Mouse (Mus musculus) bone marrow, adult 2 months (tissue): ENCODE results near the gene Fam83g. TPM values are rescaled to one million over a fixed set of nuclear protein-coding genes. Genes with fewer than 3 reads are reported as not detected.

ENCODE experiments used
- H3K27ac ChIP-seq: fragments of 200-500 bp; 2 replicates; pipeline ENCODE4 v1.5.1; 2012; ENCODE audit warnings: low read depth, mild to moderate bottlenecking, control low read depth, inconsistent platforms, low read length; ENCODE audit not compliant: control insufficient read depth, poor library complexity, insufficient read depth
- H3K4me1 ChIP-seq: fragments of 200-500 bp; 2 replicates; pipeline ENCODE4 v1.6.1; 2011; ENCODE audit warnings: low read length; ENCODE audit not compliant: control insufficient read depth, insufficient read depth
- H3K4me3 ChIP-seq: fragments of 200-500 bp; replicated peaks from 2 replicates; pipeline ENCODE3; 2011; ENCODE audit warnings: mild to moderate bottlenecking, low read depth, low read length, control low read depth; ENCODE audit not compliant: control insufficient read depth
- CTCF ChIP-seq: fragments of 200-500 bp; IDR thresholded peaks from 2 replicates; pipeline ENCODE4 v1.5.1; 2011; ENCODE audit warnings: low read length, control low read depth; ENCODE audit not compliant: control insufficient read depth, insufficient read depth
- POLR2A ChIP-seq: fragments of 200-500 bp; IDR thresholded peaks from 2 replicates; pipeline ENCODE4 v1.6.1; 2011; ENCODE audit warnings: low read depth, mild to moderate bottlenecking, control low read depth, low read length, borderline replicate concordance; ENCODE audit not compliant: control insufficient read depth
- WGBS: fragments of 180-500 bp; shearing (Covaris S2); methylation state at CpG from one replicate; pipeline ENCODE4 v1.1.7; 2018; 5-methylcytosine and 5-hydroxymethylcytosine counted together
- polyA plus RNA-seq: library from polyadenylated mRNA; stranded (reverse); fragments of >200 nt; gene quantifications from 2 replicates; pipeline ENCODE4 v1.2.4, GENCODE M21; 2011; ENCODE audit warnings: low replicate concordance; ENCODE audit not compliant: missing spikeins, insufficient read depth, insufficient read length

Fam83g gene
- polyA plus RNA-seq, 1 experiment: not detected

- H3K4me1 ChIP-seq: peaks cover 3% of the 10 kb centered on the region; the same call in 1 of the 2 replicates
- no peak for TF ChIP-seq CTCF
- TF ChIP-seq POLR2A: no peak
- H3K27ac ChIP-seq: no peak overlapping the region
- H3K4me3 ChIP-seq: no peak overlapping the region
- whole genome bisulfite sequencing: 68% methylated on average over 10 of the region's 10 CpGs
Measured at GRCm38 (mm10) chr11:61686906-61687453, 3.1 kb downstream of the Fam83g start.

GRCm38 (mm10) chr11:61687595-61687994 is 3.7 kb downstream of the Fam83g start:
- Histone ChIP-seq H3K4me1 (peaks cover 3% of the 10 kb centered on the region; the same call in 1 of the 2 replicates), H3K27ac (no peak overlapping the region), H3K4me3 (no peak overlapping the region)
- no peak for TF ChIP-seq CTCF
- TF ChIP-seq POLR2A: no peak
- WGBS: 74% methylated on average over 2 of the region's 2 CpGs

GRCm38 (mm10) chr11:61692996-61693395 is 9.1 kb downstream of the Fam83g start:
- 81% methylated on average over 5 of the region's 5 CpGs for WGBS
- Histone ChIP-seq H3K27ac (no peak overlapping the region), H3K4me3 (no peak overlapping the region), H3K4me1 (no peaks in the 10 kb centered on the region)
- no peak for TF ChIP-seq CTCF
- no peak for TF ChIP-seq POLR2A

GRCm38 (mm10) chr11:61698852-61699251 is 15.0 kb downstream of the Fam83g start:
- TF ChIP-seq POLR2A: no peak
- no peak for TF ChIP-seq CTCF
- H3K4me3 ChIP-seq: no peak overlapping the region

GRCm38 (mm10) chr11:61699460-61699859 is 15.6 kb downstream of the Fam83g start:
- no peak overlapping the region for H3K27ac ChIP-seq
- H3K4me3 ChIP-seq: no peak overlapping the region
- 79% methylated on average over 5 of the region's 5 CpGs for WGBS
- TF ChIP-seq POLR2A: no peak
- TF ChIP-seq CTCF: no peak
- no peaks in the 10 kb centered on the region for H3K4me1 ChIP-seq

More at GRCm38 (mm10) chr11:61698852-61699251, 15.0 kb downstream of the Fam83g start:
- no peaks in the 10 kb centered on the region for H3K4me1 ChIP-seq
- no peak overlapping the region for H3K27ac ChIP-seq

GRCm38 (mm10) chr11:61699933-61700332 is 16.0 kb downstream of the Fam83g start:
- TF ChIP-seq POLR2A: no peak
- no peak for TF ChIP-seq CTCF
- Histone ChIP-seq H3K27ac (no peak overlapping the region), H3K4me1 (no peaks in the 10 kb centered on the region), H3K4me3 (no peak overlapping the region)
- 55% methylated on average over 4 of the region's 4 CpGs for WGBS

DNA sequence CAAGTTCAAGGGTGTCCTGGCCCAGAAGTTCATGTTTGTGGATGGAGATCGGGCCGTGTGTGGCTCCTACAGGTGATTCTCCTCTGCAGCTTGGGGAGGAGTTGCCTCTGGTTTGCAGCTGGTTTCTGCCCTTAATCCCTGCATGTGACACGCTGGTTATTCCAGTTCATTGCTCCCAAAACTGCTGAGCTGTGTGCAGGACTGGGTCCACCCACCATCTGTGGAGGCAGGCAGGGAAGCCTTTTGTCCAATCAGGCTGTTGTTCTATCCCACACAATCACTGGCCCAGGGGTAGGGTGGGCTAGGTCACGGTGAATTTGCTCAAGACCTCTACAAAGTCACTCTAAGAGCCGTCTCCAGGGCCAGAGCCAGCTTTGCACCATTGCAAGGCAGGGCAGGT is 17.8 kb downstream of the Fam83g start:
- Histone ChIP-seq H3K4me1 (no peaks in the 10 kb centered on the region), H3K27ac (no peak overlapping the region), H3K4me3 (no peak overlapping the region)
- WGBS: 75% methylated on average over 5 of the region's 5 CpGs
- TF ChIP-seq CTCF (no peak), POLR2A (no peak)

GRCm38 (mm10) chr11:61702494-61702893 is 18.6 kb downstream of the Fam83g start:
- 86% methylated on average over 5 of the region's 5 CpGs for WGBS
- H3K4me3 ChIP-seq: no peak overlapping the region

DNA sequence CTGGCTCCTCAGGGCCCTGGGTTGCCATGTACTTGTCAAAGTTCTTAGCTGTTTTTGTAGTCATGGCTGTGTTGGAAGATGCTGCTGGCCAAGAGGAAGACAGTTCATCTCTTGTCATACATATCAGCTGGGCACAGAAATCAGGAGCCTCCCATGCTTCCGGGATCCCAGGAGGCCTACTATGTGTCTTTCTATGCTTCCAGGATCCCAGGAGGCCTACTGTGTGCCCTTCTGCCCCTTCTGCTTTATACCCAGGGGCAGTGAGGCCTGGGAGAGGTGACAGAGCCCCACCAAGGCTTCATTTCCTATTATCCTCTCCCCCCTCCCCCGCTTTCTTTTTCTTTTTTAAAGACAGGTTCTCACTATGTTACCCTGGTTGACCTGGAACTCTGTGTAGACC is 21.7 kb downstream of the Fam83g start:
- TF ChIP-seq POLR2A (no peak), CTCF (no peak)
- no peaks in the 10 kb centered on the region for H3K4me1 ChIP-seq
- H3K27ac ChIP-seq: no peak overlapping the region
- H3K4me3 ChIP-seq: no peak overlapping the region
- WGBS: 76% methylated on average over 2 of the region's 2 CpGs

More at GRCm38 (mm10) chr11:61702494-61702893, 18.6 kb downstream of the Fam83g start:
- H3K4me1 ChIP-seq: no peaks in the 10 kb centered on the region
- TF ChIP-seq POLR2A (no peak), CTCF (no peak)
- no peak overlapping the region for H3K27ac ChIP-seq
